Mouse (Mus musculus) C2C12 (cell line): Measurements from ENCODE around the gene Gm49337. TPM values are rescaled to one million over a fixed set of nuclear protein-coding genes. Genes with fewer than 3 reads are reported as not detected.

Experiments used
- H3K27me3 ChIP-seq: one replicate; pipeline ENCODE4 v1.6.1; 2011; ENCODE audit not compliant: control insufficient read depth, insufficient read depth, insufficient read length
- H3K36me3 ChIP-seq: one replicate; pipeline ENCODE4 v1.6.1; 2011; ENCODE audit not compliant: control insufficient read depth, insufficient read depth
- H3K4me3 ChIP-seq: one replicate; pipeline ENCODE4 v1.5.1; 2011; ENCODE audit warnings: mild to moderate bottlenecking, control low read depth; ENCODE audit not compliant: poor library complexity, insufficient read depth, severe bottlenecking
- H3K79me2 ChIP-seq: one replicate; pipeline ENCODE4 v1.6.1; 2011; ENCODE audit not compliant: control insufficient read depth, insufficient read depth
- H3K79me3 ChIP-seq: one replicate; pipeline ENCODE4 v1.6.1; 2011; ENCODE audit warnings: low read depth, control low read depth
- H3ac ChIP-seq: one replicate; pipeline ENCODE3; 2011; ENCODE audit warnings: low read depth; ENCODE audit not compliant: control insufficient read depth, insufficient read length
- CEBPB ChIP-seq: IDR thresholded peaks from one replicate; pipeline ENCODE4 v1.6.1; 2011; ENCODE audit warnings: low read depth, mild to moderate bottlenecking, control low read depth, moderate library complexity
- CTCF ChIP-seq: IDR thresholded peaks from one replicate; pipeline ENCODE4 v1.5.1; 2011; ENCODE audit not compliant: control insufficient read depth, insufficient read depth, insufficient read length
- FOSL1 ChIP-seq: IDR thresholded peaks from one replicate; pipeline ENCODE4 v1.8.0; 2011; ENCODE audit warnings: mild to moderate bottlenecking, low read length; ENCODE audit not compliant: poor library complexity, insufficient read depth, severe bottlenecking
- MAX ChIP-seq: IDR thresholded peaks from one replicate; pipeline ENCODE4 v1.6.1; 2011; ENCODE audit warnings: mild to moderate bottlenecking, control low read depth
- MYOD1 ChIP-seq: IDR thresholded peaks from one replicate; pipeline ENCODE4 v1.6.1; 2011; ENCODE audit warnings: low read depth; ENCODE audit not compliant: control insufficient read depth, insufficient read length
- MYOG ChIP-seq: IDR thresholded peaks from one replicate; pipeline ENCODE4 v1.6.1; 2011; ENCODE audit not compliant: control insufficient read depth, insufficient read length; ENCODE audit errors: extremely low read depth
- USF1 ChIP-seq: IDR thresholded peaks from one replicate; pipeline ENCODE4 v1.6.1; 2011; ENCODE audit warnings: low read depth, mild to moderate bottlenecking, control low read depth, moderate library complexity
- polyA plus RNA-seq: library from polyadenylated mRNA; unstranded; fragments of >200 nt; fragmentation: generic; extraction: Trizol; gene quantifications from one replicate; pipeline ENCODE4 v1.2.1, GENCODE M21; 2012; ENCODE audit warnings: missing spikeins

Gm49337 gene
- polyA plus RNA-seq, 1 experiment, result not detected

GRCm38 (mm10) chr4:116192286-116192835 is 19.2 kb downstream of the Gm49337 start:
- no peak overlapping the region for H3ac ChIP-seq
- H3K4me3 ChIP-seq, result no peak overlapping the region
- H3K79me3 ChIP-seq, result no peaks in the 10 kb centered on the region
- no peak for TF ChIP-seq CEBPB
- TF ChIP-seq MYOG, result no peak
- no peaks in the 10 kb centered on the region for H3K27me3 ChIP-seq
- H3K79me2 ChIP-seq, result no peaks in the 10 kb centered on the region
- H3K36me3 ChIP-seq, result no peaks in the 10 kb centered on the region

DNA sequence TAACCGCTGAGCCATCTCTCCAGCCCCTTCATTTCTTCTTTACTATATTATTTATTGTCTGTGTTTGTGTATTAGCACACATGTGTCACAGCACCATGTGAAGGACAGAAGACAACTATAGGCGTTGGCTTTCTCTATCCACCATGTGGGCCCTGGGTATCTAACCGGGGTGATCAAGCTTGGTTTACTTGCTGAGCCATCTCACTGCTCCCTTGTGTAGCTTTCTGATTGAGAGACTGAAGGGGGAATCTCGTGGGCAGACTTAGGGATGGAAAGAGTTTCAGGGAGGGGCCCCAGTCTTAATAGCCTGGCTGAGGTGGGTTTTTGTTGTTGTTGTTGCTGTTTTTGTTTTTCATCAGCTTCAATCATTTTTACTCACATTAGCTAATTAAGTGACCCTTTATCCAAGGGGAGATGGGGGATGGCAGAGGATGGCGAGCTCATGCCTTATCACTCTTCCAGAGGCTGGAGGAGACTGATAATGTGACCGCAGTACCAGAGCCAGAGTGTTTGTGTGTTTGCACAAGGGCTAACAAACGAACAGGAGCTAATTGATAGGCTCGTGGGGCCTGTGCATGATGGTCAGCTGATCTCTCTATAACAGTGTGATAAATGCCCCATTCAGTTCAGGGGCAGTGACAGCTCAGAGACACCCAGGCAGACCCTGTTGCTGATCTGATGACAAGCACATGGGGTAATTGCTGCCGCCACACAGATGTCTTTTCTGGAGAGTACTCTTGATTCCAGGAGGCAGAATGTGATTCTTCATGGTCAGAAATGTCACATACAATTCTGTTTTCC is 20.6 kb downstream of the Gm49337 start:
- H3K79me3 ChIP-seq, result no peaks in the 10 kb centered on the region
- H3K79me2 ChIP-seq, result no peaks in the 10 kb centered on the region
- no peak for TF ChIP-seq CEBPB
- TF ChIP-seq FOSL1, result no peak
- TF ChIP-seq MYOD1, result no peak
- no peak for TF ChIP-seq CTCF
- no peak for TF ChIP-seq MAX
- no peak for TF ChIP-seq USF1
- no peak for TF ChIP-seq MYOG
- no peaks in the 10 kb centered on the region for H3K27me3 ChIP-seq
- H3K4me3 ChIP-seq, result no peak overlapping the region
- H3K36me3 ChIP-seq, result no peaks in the 10 kb centered on the region
- H3ac ChIP-seq, result no peak overlapping the region

- no peaks in the 10 kb centered on the region for H3K79me2 ChIP-seq
- H3K27me3 ChIP-seq, result no peaks in the 10 kb centered on the region
- no peaks in the 10 kb centered on the region for H3K79me3 ChIP-seq
- H3K36me3 ChIP-seq, result no peaks in the 10 kb centered on the region
- H3ac ChIP-seq, result no peak overlapping the region
- H3K4me3 ChIP-seq, result no peak overlapping the region
- TF ChIP-seq MAX (no peak), MYOD1 (peak; percentile 50)
Measured at GRCm38 (mm10) chr4:116198422-116198821, 25.2 kb downstream of the Gm49337 start.

DNA sequence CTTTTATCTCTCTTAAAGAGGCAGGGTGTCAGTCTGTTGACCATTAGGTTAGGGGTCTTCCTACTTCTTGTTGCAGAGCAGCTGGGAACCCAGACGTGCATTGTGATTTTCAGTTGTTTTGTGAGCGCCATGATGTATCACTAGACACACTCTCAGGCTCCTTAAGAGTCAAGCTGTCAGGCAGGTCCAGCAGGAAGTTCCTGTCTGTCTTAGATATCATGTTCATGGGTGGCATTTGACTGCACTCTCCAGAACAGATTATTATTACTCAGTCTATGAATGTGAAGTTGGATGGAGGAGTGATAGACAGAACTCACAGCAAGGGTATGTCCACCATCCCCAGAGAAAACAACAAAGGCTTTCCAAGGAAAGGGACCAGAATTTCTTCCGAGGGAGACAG is 31.2 kb downstream of the Gm49337 start:
- Histone ChIP-seq H3K27me3 (no peaks in the 10 kb centered on the region), H3K36me3 (no peaks in the 10 kb centered on the region), H3K4me3 (no peak overlapping the region), H3ac (no peak overlapping the region), H3K79me2 (no peaks in the 10 kb centered on the region), H3K79me3 (no peaks in the 10 kb centered on the region)
- TF ChIP-seq CEBPB (no peak), FOSL1 (no peak), CTCF (no peak), MAX (no peak)

DNA sequence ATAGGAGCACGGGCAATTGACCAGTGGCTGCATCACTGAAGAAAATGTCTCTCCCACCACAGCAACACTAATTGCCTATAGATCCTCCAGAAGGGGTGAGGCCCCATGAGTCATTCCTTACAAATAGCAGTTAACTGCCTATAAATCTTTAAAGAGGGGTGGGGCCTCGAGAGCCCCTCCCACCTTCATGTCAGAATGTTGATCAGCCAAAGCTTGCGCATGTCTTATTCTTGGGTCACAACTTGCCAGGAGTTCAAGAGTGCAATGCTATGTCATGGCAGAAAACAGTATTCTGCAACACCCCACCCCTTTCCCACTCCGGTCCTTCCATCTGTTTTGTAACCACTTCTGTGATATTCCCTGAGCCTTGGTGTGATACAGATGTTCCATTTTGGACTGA is 33.3 kb downstream of the Gm49337 start:
- Histone ChIP-seq H3K4me3 (no peak overlapping the region), H3K79me3 (no peaks in the 10 kb centered on the region), H3K27me3 (no peaks in the 10 kb centered on the region), H3K79me2 (no peaks in the 10 kb centered on the region), H3ac (no peak overlapping the region), H3K36me3 (no peaks in the 10 kb centered on the region)
- TF ChIP-seq MYOD1 (no peak), MYOG (no peak), CTCF (no peak), USF1 (no peak), MAX (no peak), FOSL1 (no peak), CEBPB (no peak)

GRCm38 (mm10) chr4:116208891-116209290 is 35.7 kb downstream of the Gm49337 start:
- Histone ChIP-seq H3K79me2 (no peaks in the 10 kb centered on the region), H3ac (no peak overlapping the region), H3K79me3 (no peaks in the 10 kb centered on the region), H3K27me3 (no peaks in the 10 kb centered on the region), H3K4me3 (no peak overlapping the region), H3K36me3 (no peaks in the 10 kb centered on the region)
- TF ChIP-seq CEBPB, result no peak
- no peak for TF ChIP-seq MAX
- no peak for TF ChIP-seq FOSL1
- no peak for TF ChIP-seq USF1
- no peak for TF ChIP-seq MYOG
- TF ChIP-seq CTCF, result no peak
- no peak for TF ChIP-seq MYOD1
